14 mouse cellular contexts compared by ENCODE assay signal in genomic region chr17:69207562-69208312, GRCm38 (mm10).
DNase-seq lines count a peak whose midpoint lies in the region; ATAC-seq and TF ChIP-seq lines count a peak whose summit lies in the region.
"Had no signal": no experiment of that assay in that cellular context is flagged by ENCODE, and none has a peak within 500 bp of the region (broad histone marks: within the 10 kb centered on the region; RNA-seq: fewer than 3 reads in every experiment).

No protein-coding gene starts in this region.

- no peak overlapping the region for H3K4me3 ChIP-seq in embryonic facial prominence, embryonic 12.5 days
- no peak overlapping the region for H3K4me3 ChIP-seq in forebrain, embryonic 12.5 days (replicated peaks)
- no peak overlapping the region for H3K4me3 ChIP-seq in hindbrain, embryonic 15.5 days
- H3K4me3 ChIP-seq in midbrain, postnatal 0 days (ENCODE audit: low read depth, low read length), result no peak overlapping the region
- H3K4me3 ChIP-seq: embryonic facial prominence, embryonic 13.5 days; lung, embryonic 15.5 days had no signal

- DNase-seq in midbrain, postnatal 0 days (ENCODE audit: low spot score), result no peak
- no peak for DNase-seq in left cerebral cortex, postnatal 36 days (ENCODE audit: low spot score in 2 of 2)
- no peak for DNase-seq in layer of hippocampus, adult 9-11 months
- DNase-seq in heart, postnatal 4 days, result no peak
- DNase-seq: cerebellum, postnatal 10 days; heart, adult 11 months; kidney, adult 2 months; liver had no signal

- intact Hi-C loops in left cerebral cortex, postnatal 36 days (cut with DNase I), result no loop called here

- TF ChIP-seq CTCF in midbrain, postnatal 0 days (IDR thresholded peaks at IDR 0.05), result no peak

- H3K9ac ChIP-seq in embryonic facial prominence, embryonic 12.5 days, result no peak overlapping the region
- H3K9ac ChIP-seq in forebrain, embryonic 12.5 days, result no peak overlapping the region
- no peak overlapping the region for H3K9ac ChIP-seq in hindbrain, embryonic 15.5 days
- H3K9ac ChIP-seq in midbrain, postnatal 0 days (replicated peaks; ENCODE audit: low read length, poor library complexity, severe bottlenecking), result peak overlapping the region; percentile 44; the same call in 1 of the 2 replicates
- H3K9ac ChIP-seq: embryonic facial prominence, embryonic 13.5 days; lung, embryonic 15.5 days had no signal

- no peaks in the 10 kb centered on the region for H3K9me3 ChIP-seq in embryonic facial prominence, embryonic 12.5 days
- H3K9me3 ChIP-seq in forebrain, embryonic 12.5 days, result no peaks in the 10 kb centered on the region
- H3K9me3 ChIP-seq in hindbrain, embryonic 15.5 days, result no peaks in the 10 kb centered on the region
- H3K9me3 ChIP-seq in midbrain, postnatal 0 days (ENCODE audit: low read length), result no peaks in the 10 kb centered on the region
- H3K9me3 ChIP-seq: embryonic facial prominence, embryonic 13.5 days; lung, embryonic 15.5 days had no signal

- H3K27ac ChIP-seq in embryonic facial prominence, embryonic 12.5 days, result 0 out of 2 replicates have a peak overlapping the region, but pooled peaks have one; percentile 18
- 0 out of 2 replicates have a peak overlapping the region, but pooled peaks have one; percentile 15 for H3K27ac ChIP-seq in forebrain, embryonic 12.5 days
- no peak overlapping the region for H3K27ac ChIP-seq in hindbrain, embryonic 15.5 days (replicated peaks)
- peak overlapping the region; percentile 63 for H3K27ac ChIP-seq in midbrain, postnatal 0 days (ENCODE audit: low read depth, low read length)
- H3K27ac ChIP-seq: embryonic facial prominence, embryonic 13.5 days; lung, embryonic 15.5 days had no signal

- no peak overlapping the region for H3K4me2 ChIP-seq in embryonic facial prominence, embryonic 12.5 days (replicated peaks)
- no peak overlapping the region for H3K4me2 ChIP-seq in forebrain, embryonic 12.5 days
- 0 out of 2 replicates have a peak overlapping the region, but pooled peaks have one; percentile 3 for H3K4me2 ChIP-seq in hindbrain, embryonic 15.5 days
- H3K4me2 ChIP-seq in midbrain, postnatal 0 days (ENCODE audit: low read depth, low read length, poor library complexity, severe bottlenecking), result 0 out of 2 replicates have a peak overlapping the region, but pooled peaks have one; percentile 18
- H3K4me2 ChIP-seq: embryonic facial prominence, embryonic 13.5 days; lung, embryonic 15.5 days had no signal

- WGBS in embryonic facial prominence, embryonic 12.5 days, result 24% methylated on average over 15 of the region's 15 CpGs
- WGBS in forebrain, embryonic 12.5 days, result 27% methylated on average over 15 of the region's 15 CpGs
- WGBS in hindbrain, embryonic 15.5 days, result 30% methylated on average over 15 of the region's 15 CpGs
- WGBS in midbrain, postnatal 0 days, result 26% methylated on average over 15 of the region's 15 CpGs

- peaks cover 23% of the 10 kb centered on the region for H3K4me1 ChIP-seq in embryonic facial prominence, embryonic 12.5 days
- peaks cover 11% of the 10 kb centered on the region for H3K4me1 ChIP-seq in forebrain, embryonic 12.5 days
- peaks cover 14% of the 10 kb centered on the region for H3K4me1 ChIP-seq in hindbrain, embryonic 15.5 days (replicated peaks)
- peaks cover 7% of the 10 kb centered on the region; the same call in 1 of the 2 replicates for H3K4me1 ChIP-seq in midbrain, postnatal 0 days (ENCODE audit: insufficient read depth, low read length)
- H3K4me1 ChIP-seq: lung, embryonic 15.5 days had no signal

- peaks cover 25% of the 10 kb centered on the region for H3K36me3 ChIP-seq in embryonic facial prominence, embryonic 12.5 days
- H3K36me3 ChIP-seq in forebrain, embryonic 12.5 days (replicated peaks), result 0 out of 2 replicates have a peak, but pooled peaks cover 9% of the 10 kb centered on the region
- peaks cover 12% of the 10 kb centered on the region for H3K36me3 ChIP-seq in hindbrain, embryonic 15.5 days
- no peaks in the 10 kb centered on the region; the same call in 1 of the 2 replicates for H3K36me3 ChIP-seq in midbrain, postnatal 0 days (ENCODE audit: insufficient read depth, low read length)

- ATAC-seq in embryonic facial prominence, embryonic 12.5 days (ENCODE audit: insufficient number of reproducible peaks, insufficient read depth, low FRiP score, low TSS enrichment), result no peak; the same call in 1 of the 2 replicates
- ATAC-seq in forebrain, embryonic 12.5 days (ENCODE audit: low FRiP score), result peak; percentile 60; the same call in 1 of the 2 replicates
- ATAC-seq in hindbrain, embryonic 15.5 days (ENCODE audit: low FRiP score, low read depth), result peak; percentile 62; the same call in 1 of the 2 replicates
- peak; percentile 87 for ATAC-seq in midbrain, postnatal 0 days (ENCODE audit: low FRiP score)
- ATAC-seq in megakaryocyte progenitor cell, adult 5-6 weeks (replicated peaks; ENCODE audit: poor library complexity), result no peak

- no peaks in the 10 kb centered on the region for H3K27me3 ChIP-seq in embryonic facial prominence, embryonic 12.5 days
- no peaks in the 10 kb centered on the region for H3K27me3 ChIP-seq in forebrain, embryonic 12.5 days
- no peaks in the 10 kb centered on the region for H3K27me3 ChIP-seq in hindbrain, embryonic 15.5 days
- H3K27me3 ChIP-seq in midbrain, postnatal 0 days (ENCODE audit: insufficient read depth, low read length), result no peaks in the 10 kb centered on the region
- H3K27me3 ChIP-seq: embryonic facial prominence, embryonic 13.5 days; lung, embryonic 15.5 days had no signal

Comparison
In these comparisons a context has a peak if more than half of its experiments do, and no peak if none do; other contexts are left out.
1. ATAC-seq: peak in forebrain, embryonic 12.5 days (single experiment), hindbrain, embryonic 15.5 days (single experiment) and midbrain, postnatal 0 days (single experiment); none in embryonic facial prominence, embryonic 12.5 days (single experiment) and megakaryocyte progenitor cell, adult 5-6 weeks (single experiment).
2. H3K4me2 ChIP-seq: peak in hindbrain, embryonic 15.5 days (single experiment) and midbrain, postnatal 0 days (single experiment); none in embryonic facial prominence, embryonic 12.5 days (single experiment) and forebrain, embryonic 12.5 days (single experiment).